Mouse (Mus musculus): ENCODE results near the gene Nectin1.

GRCm38 (mm10) chr9:43754768-43755197 is 11.0 kb downstream of the Nectin1 start:
- no peak for TF ChIP-seq CTCF (IDR thresholded peaks at IDR 0.05)
- no peak for TF ChIP-seq EP300 (IDR thresholded peaks at IDR 0.05)
